Mouse (Mus musculus) lung, postnatal 14 days (tissue): ENCODE results near the gene Pou2af1.

Experiments used
- DNase-seq: peaks from one replicate; pipeline ENCODE4 v3.0.0; 2021

Gene Pou2af1

DNA sequence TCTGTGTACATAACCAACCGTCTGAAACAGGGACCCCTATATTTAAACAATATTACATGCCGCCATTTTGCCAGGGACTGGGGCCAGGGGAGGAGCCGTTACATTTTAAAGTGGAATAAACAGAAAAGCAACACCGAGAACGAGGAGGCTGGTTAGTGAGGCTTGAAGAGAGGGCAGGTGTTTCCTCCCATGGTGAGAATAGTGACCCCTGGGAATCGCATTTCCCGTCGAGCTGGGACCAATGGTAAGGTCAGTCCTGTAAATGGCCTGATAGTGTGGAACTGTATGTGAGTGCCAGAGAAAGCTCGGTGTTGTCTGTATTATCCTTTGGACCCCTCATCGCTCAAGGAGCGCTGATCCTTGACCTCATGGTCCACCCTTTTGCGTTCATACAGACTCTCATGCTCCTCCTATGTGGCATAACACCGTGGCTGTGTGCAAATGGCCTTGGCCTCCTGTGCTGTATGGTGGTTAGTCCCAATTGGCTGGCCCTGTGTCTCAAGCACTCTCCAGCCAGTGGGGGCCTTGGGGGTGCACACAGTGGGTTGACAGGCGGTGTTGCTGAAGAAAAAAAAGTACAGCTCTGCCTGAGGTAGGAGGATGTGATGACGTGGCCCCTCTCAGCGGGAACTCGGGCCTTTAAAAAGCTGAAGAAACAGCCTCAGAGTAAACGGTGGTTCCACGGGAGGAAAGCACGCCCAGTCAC is at the start of gene Pou2af1:
TSS of gene Pou2af1 (plus strand) at position 686 of the 706 bp plus-strand sequence.
- DNase-seq: peak; percentile 18

DNA sequence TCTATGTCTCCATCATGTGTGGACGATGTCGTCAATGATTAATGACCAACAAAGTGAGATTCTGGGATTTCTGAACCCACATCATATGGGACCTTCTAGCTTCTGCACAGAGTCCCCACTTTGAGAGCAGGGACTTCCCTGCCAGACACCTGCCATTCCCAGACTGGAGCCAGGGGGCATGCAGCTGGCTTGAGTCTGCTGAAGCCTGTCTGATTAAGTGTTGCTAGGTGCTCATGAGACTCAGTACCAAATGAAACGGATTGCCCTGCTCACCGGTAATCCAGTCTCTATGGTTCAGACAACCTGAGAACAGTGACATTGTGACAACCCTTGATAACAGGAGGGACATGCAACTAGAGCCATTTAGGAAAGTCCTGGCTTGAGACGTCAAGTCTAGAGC is 49.5 kb upstream of the Pou2af1 start:
- DNase-seq: no peak

GRCm38 (mm10) chr9:51165312-51166180 is 48.0 kb upstream of the Pou2af1 start, which contains the start of gene Gm32742:
TSS of gene Gm32742 (minus strand) at chr9:51165517.
- no peak for DNase-seq

- DNase-seq: peak; percentile 65
These were observed 45.6 kb upstream of the Pou2af1 start for GRCm38 (mm10) chr9:51167954-51168353.

DNA sequence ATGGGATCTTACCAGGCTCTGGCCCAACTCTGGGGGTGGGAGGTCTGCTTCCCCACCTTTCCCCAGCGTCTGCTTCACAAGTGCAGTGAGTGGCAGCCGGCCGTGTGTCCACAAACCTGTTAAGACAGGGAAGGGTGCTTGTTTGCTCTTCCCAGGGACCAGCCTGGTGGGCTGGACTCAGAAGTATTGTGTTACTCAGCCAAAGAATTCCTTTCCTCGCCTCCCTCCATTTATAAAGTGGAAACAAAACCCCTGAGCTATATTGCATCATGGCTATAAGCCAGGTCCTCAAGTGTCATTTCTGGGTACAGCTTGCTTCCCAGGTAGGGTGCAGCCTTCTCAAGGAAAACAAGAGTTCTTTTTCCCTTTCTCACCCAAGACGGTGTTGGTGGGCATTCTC is 44.8 kb upstream of the Pou2af1 start:
- peak; percentile 49 for DNase-seq

DNA sequence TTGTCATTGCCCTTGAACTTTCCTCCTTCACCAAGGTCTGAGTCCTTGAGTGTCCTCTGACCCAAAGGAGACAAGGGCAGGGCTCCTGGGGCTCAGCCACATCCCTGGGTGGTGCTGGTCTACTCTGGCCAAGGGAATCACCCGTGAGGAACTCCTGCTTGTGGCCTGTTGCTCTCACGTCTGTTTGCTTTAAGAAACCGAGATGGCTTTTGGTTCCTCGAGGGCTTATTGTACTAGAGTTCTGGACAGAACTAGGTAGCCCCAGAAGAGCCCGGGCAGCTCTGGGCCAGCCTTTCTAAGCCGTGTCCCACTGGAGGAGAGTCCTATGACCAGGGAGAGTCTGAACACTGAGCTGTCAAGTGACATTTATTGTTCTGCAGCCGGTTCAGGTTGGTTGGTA is 44.4 kb upstream of the Pou2af1 start:
- no peak for DNase-seq

- no peak for DNase-seq
These were observed 43.2 kb upstream of the Pou2af1 start for GRCm38 (mm10) chr9:51170298-51170697.

- DNase-seq: peak; percentile 35
These were observed 38.5 kb upstream of the Pou2af1 start for GRCm38 (mm10) chr9:51174890-51175464.

DNA sequence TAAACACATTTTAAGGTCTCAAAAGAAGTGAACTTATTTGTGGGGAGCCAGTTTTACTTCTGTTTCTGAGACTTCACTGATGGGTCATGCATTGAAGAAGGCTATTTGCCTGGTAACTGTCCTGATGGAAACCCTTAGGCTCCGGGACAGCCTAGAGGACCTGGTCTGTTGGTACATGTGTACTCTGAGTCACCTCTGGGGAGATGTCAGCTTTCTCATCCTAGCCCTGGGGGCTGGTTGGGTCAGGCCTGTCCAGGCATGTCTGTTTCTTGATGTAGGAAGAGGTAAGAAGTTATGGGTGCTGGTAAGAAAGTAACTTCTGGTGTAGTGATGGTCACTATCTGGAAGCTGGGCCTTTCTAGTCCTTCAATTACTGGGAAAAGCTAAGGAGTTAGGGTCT is 37.8 kb upstream of the Pou2af1 start:
- no peak for DNase-seq

- DNase-seq: peak; percentile 25
These were observed 35.2 kb upstream of the Pou2af1 start for GRCm38 (mm10) chr9:51178297-51178696.

DNA sequence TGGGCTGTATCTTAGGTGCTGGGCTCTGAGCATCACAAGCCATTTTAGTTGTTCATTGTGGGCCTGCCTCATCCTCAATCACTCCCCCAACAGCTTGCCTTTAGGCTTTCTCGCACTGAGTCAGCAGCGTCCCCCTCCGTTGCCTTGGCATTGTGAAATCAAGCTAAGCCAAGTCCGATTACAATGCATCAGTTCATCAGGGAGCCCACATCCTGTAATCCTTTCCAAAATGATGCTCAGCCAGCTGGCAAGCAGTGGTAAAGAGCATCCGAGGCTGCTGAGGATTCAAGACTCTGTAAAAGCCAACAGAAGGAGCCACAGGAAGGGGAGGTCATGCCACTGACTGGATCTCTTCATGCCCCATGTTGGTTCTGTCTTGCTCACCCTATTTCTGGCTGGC is 32.9 kb upstream of the Pou2af1 start:
- peak; percentile 57 for DNase-seq

GRCm38 (mm10) chr9:51182716-51183710 is 30.5 kb upstream of the Pou2af1 start:
- no peak for DNase-seq

GRCm38 (mm10) chr9:51185386-51185785 is 28.1 kb upstream of the Pou2af1 start:
- no peak for DNase-seq

- DNase-seq: no peak
These were observed 27.6 kb upstream of the Pou2af1 start for GRCm38 (mm10) chr9:51185871-51186270.

GRCm38 (mm10) chr9:51190655-51191054 is 22.9 kb upstream of the Pou2af1 start:
- no peak for DNase-seq

GRCm38 (mm10) chr9:51194790-51195189 is 18.7 kb upstream of the Pou2af1 start:
- DNase-seq: no peak

GRCm38 (mm10) chr9:51208974-51209332 is 4.6 kb upstream of the Pou2af1 start:
- no peak for DNase-seq

DNA sequence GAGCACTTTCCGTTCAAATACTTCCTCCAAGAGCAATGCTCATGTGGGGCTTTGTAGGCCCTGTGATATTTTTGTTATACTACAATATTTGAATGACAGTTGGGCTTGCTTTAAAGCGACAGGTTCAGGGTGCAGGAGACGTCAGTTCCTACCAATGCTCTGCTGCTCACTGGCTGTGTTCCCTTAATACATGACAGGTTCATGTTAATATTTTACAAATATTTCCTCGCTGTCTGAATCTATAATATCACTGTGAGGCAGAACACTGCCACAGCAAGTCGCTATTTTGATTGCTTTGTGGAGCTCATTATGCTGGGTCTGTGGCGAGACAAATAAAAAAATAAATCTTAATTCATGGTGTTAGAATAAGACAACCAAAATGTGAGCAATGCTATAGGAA is 2.3 kb upstream of the Pou2af1 start:
- no peak for DNase-seq

DNA sequence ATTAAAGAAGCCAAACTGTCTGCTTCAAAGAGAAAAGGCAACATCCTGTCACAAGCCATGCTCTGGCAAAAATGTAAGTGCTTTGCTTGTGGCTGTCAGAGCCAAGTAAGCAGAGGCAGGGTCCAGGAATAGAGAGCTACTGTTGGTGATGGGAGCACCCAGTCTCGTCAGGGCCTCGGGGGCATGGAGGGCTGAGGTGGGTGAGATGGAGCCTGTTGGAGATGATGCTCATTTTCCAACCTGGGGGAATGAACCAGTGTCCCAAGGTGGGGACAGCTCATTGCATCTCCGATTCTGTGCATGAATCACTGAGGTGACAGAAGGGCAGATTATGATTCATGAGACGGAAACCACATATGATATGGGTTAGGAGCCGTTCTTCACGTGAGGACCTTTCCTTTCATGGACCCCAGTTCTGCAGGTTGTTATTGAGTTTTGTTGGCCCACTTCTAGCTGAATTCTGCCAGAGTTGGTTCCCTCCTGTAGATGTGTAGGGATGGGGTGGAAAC is 275 bp downstream of the Pou2af1 start:
- DNase-seq: no peak

DNA sequence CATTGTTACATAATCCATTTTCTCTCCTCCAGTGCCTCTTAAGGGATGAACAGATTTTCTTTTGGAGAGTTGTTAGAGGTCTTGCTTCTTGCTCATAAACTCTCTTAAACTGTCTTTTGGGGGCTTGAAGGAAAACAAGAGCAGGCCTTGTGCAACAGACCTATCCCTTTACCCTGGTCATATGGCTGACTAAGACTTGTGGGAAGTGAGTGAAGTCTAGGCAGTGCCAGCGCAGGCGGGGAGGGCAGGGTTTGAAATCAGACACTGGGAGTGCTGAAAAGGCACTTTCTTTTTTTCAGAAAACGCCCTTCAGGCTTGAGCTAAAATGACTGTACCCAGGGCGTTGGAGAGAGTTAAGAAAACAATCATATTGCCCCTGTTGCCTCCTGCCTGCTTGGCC is 1.8 kb downstream of the Pou2af1 start:
- no peak for DNase-seq

DNA sequence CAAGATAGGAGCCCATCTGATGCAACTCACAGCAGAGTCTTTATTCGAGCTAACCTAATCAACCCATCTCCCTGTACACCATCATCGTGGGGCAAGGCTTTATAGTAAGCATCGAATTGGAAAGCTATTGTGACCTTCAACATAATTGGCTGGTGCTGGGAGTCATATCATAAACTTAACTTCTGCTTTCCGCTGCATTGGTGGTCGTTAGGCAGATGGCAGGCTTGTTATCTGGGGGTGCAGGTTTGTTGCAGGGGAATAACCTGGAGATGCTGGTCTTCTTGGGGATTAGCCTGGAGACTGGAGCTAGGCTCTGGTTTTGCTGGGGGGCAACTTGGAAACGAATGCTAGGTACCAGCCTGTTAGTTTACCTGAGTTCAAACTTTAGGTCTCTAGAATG is 2.4 kb downstream of the Pou2af1 start:
- DNase-seq: no peak

DNA sequence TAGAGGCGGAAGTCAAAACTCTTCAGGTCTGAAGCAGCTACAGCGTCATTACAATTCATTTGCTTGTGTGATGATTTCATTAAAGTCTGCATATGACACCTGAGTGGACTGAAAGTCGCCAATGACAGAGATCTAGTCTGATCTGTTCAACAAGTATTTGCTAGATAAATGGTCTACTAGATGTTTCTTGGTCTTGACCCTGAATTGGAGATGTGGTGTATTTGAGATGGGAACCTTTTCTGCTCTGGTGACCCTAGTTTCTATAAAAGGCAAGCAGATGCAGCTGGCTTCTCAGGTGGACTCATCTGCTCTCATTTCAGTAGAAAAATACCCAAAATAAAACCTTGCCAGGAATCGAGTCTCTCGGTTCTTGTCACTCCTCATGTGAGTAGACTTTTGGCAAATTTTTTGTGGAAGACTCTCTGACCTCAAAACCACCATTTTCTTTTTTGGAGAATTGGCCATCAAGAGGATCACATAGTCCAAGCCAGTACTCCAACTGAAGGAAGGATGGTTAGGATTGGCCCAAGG is 12.2 kb downstream of the Pou2af1 start:
- DNase-seq: no peak
